Mouse (Mus musculus) heart, embryonic 14.5 days (tissue): Measurements from ENCODE around the gene Syt7. TPM values are rescaled to one million over a fixed set of nuclear protein-coding genes. Genes with fewer than 3 reads are reported as not detected.
A peak's percentile ranks its signal among the peaks of the same experiment; 100 is the strongest.

Source experiments
- ATAC-seq: fragments of 200-750 bp; cut with Nextera tagmentation; 2 replicates; pipeline ENCODE4 v1.8.0; 2017; ENCODE audit warnings: low read depth, moderate TSS enrichment; ENCODE audit not compliant: insufficient number of reproducible peaks, insufficient read depth, low FRiP score
- H3K27ac ChIP-seq, 2 experiments: fragments of 200-500 bp in 1 of 2; fragments of 300-500 bp in 1 of 2; sonication (generic) in 1 of 2; replicated peaks in 1 of 2; 2 replicates each; pipeline ENCODE4 v1.5.1; 2012 to 2014; ENCODE audit warnings: low read depth in 2 of 2, low read length in 2 of 2, control low read depth in 1 of 2, mild to moderate bottlenecking in 1 of 2, mixed read lengths in 1 of 2; ENCODE audit not compliant: control insufficient read depth in 1 of 2, insufficient read depth in 1 of 2
- H3K27me3 ChIP-seq: fragments of 300-500 bp; sonication (generic); 2 replicates; pipeline ENCODE4 v1.6.1; 2014; ENCODE audit warnings: mild to moderate bottlenecking, low read length, control low read depth; ENCODE audit not compliant: control insufficient read depth, insufficient read depth
- H3K36me3 ChIP-seq: fragments of 300-500 bp; sonication (generic); 2 replicates; pipeline ENCODE4 v1.6.1; 2014; ENCODE audit warnings: mild to moderate bottlenecking, control low read depth, low read length, mixed read lengths; ENCODE audit not compliant: control insufficient read depth, insufficient read depth
- H3K4me1 ChIP-seq, 2 experiments: fragments of 200-500 bp in 1 of 2; fragments of 300-500 bp in 1 of 2; sonication (generic) in 1 of 2; 2 replicates each; pipeline ENCODE4 v1.6.1; 2012 to 2014; ENCODE audit warnings: low read length in 2 of 2, control low read depth in 1 of 2, mixed read lengths in 1 of 2; ENCODE audit not compliant: control insufficient read depth in 2 of 2, insufficient read depth in 2 of 2
- H3K4me2 ChIP-seq: fragments of 300-500 bp; sonication (generic); 2 replicates; pipeline ENCODE4 v1.6.1; 2014; ENCODE audit warnings: mild to moderate bottlenecking, low read length
- H3K4me3 ChIP-seq, 2 experiments: fragments of 200-500 bp in 1 of 2; fragments of 300-500 bp in 1 of 2; sonication (generic) in 1 of 2; 2 replicates each; pipeline ENCODE4 v1.5.1; 2012 to 2014; ENCODE audit warnings: low read length in 2 of 2, mild to moderate bottlenecking in 2 of 2, control low read depth in 1 of 2, low read depth in 1 of 2, moderate library complexity in 1 of 2; ENCODE audit not compliant: control insufficient read depth in 1 of 2, insufficient read depth in 1 of 2
- H3K9ac ChIP-seq: fragments of 300-500 bp; sonication (generic); 2 replicates; pipeline ENCODE4 v1.6.1; 2014; ENCODE audit warnings: mild to moderate bottlenecking, low read length
- H3K9me3 ChIP-seq: fragments of 300-500 bp; sonication (generic); 2 replicates; pipeline ENCODE4 v1.6.1; 2016; ENCODE audit warnings: low read length, control low read depth; ENCODE audit not compliant: control insufficient read depth
- WGBS: fragments of 180-500 bp; shearing (Covaris S2); extraction: QIAGEN DNeasy Blood & Tissue Kit; methylation state at CpG from one replicate; pipeline ENCODE4 v1.1.7; 2014; 5-methylcytosine and 5-hydroxymethylcytosine counted together
- polyA plus RNA-seq: library from polyadenylated mRNA; unstranded; fragments of >200 nt; fragmentation: Nextera tagmentation; extraction: Ambion mirVana; gene quantifications from 2 replicates; pipeline ENCODE4 v1.2.1, GENCODE M21; 2014

Syt7 gene
- polyA plus RNA-seq, 1 experiment from 2014 or later = 0.92 TPM

DNA sequence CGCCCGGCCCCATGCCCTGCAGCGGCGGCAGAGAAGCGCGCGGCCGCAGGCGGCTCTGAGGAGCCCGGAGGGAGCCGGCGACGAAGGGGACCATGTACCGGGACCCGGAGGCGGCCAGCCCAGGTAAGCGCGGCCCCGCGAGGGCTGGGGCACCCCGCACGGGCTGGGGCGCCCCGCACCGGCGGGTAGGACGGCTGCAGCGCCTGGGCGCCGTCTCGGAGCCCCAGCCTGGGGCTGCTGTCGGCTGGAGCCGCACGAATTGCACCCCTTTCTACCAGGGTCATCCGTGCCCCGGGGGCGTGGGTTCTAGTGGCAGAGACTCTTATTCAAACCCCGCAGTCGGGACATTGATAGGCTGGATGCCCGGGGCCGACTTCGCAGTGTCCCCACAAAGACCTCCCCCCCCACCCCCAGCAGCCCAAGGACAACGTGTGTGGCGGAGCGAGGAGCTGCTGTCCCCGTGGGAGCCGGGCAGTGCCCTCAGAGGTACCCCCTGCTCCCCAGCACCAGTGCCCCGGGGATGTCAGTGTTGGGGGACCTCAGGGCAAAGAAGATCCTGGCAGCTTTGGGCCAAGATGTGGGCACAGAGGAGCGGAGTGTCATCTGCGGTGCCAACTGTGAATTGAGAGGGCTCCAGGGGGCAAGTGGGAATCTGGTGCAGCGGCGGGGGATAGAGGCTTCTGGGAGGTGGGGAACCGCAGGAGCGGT, 655 bp downstream of the Syt7 start:
- H3K36me3 ChIP-seq = no peaks in the 10 kb centered on the region
- peak overlapping the region; percentile 88 for H3K4me2 ChIP-seq
- peaks cover 2 to 5% of the 10 kb centered on the region in 2 experiments; a peak in 3 of 4 replicates for H3K4me1 ChIP-seq
- peak; percentile 15; the same call in 1 of the 2 replicates for ATAC-seq
- no peaks in the 10 kb centered on the region for H3K9me3 ChIP-seq
- peaks cover 44% of the 10 kb centered on the region for H3K27me3 ChIP-seq
- peak overlapping the region; percentile 72 for H3K9ac ChIP-seq
- under 1% methylated on average over 48 of the region's 54 CpGs for WGBS
- H3K27ac ChIP-seq = no peak overlapping the region
- peak overlapping the region; percentile 56 to 87 for H3K4me3 ChIP-seq

DNA sequence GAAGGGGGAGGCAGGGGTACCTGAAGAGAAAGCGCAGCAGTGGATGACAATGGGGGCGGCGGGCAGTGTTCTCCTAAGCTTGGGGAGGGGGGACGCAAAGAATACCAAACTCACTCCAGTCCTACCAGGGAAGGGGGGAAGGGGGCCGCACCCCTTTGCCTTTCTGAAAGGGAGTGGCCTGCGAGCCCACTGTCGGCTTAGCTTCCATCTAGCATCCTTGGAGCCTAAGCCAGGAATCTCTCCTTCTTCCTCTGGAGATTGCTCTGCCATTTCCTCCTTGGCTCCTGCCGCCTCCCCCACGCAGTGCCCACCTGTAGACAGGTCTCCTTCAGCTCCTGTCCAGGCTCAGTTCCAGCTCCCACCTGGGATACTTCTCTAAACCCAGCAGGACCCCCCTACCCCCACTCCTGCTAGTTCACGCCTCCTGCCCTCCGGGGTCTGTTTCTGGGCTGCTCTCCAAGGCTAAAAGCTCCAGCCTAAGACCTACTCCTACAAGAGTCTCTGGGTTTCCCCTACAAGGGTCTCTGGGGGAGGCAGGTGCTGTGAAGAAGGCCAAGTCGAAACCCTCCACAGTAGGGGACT, 1.3 kb downstream of the Syt7 start:
- no peak overlapping the region for H3K27ac ChIP-seq
- peak overlapping the region; percentile 88 for H3K4me2 ChIP-seq
- ATAC-seq = no peak
- 18% methylated on average over 11 of the region's 12 CpGs for WGBS
- peaks cover 37% of the 10 kb centered on the region for H3K27me3 ChIP-seq
- H3K4me1 ChIP-seq = peaks cover 2 to 5% of the 10 kb centered on the region in 2 experiments; a peak in 3 of 4 replicates
- H3K9me3 ChIP-seq = no peaks in the 10 kb centered on the region
- no peaks in the 10 kb centered on the region for H3K36me3 ChIP-seq
- no peak overlapping the region for H3K9ac ChIP-seq
- no peak overlapping the region; a peak in 1 of 4 replicates for H3K4me3 ChIP-seq

DNA sequence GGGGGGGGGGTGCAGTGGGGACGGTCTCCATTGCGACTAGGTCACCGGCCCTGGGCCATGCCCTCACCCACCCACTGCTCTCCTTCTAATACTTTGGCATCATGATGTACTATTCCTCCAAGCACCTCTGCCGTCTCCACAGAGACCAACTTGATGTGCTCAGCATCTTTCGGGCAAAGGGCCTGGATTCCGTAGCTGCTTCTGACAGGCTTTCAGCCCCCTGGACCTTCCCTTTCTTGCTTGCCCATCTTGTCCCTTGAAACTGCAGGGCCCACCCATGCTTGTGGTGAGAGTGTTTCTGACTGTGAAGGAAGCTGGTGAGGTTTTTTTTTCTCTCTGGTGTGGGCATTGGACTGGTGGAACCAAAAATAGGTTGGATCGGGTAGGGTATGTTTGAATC, 2.1 kb downstream of the Syt7 start:
- H3K27me3 ChIP-seq = peaks cover 36% of the 10 kb centered on the region
- no peak overlapping the region for H3K4me3 ChIP-seq
- H3K4me2 ChIP-seq = no peak overlapping the region
- no peak overlapping the region for H3K9ac ChIP-seq
- H3K27ac ChIP-seq = no peak overlapping the region
- no peaks in the 10 kb centered on the region for H3K9me3 ChIP-seq
- H3K36me3 ChIP-seq = no peaks in the 10 kb centered on the region
- ATAC-seq = no peak
- peaks cover 2 to 5% of the 10 kb centered on the region in 2 experiments; a peak in 3 of 4 replicates for H3K4me1 ChIP-seq
- WGBS = 78% methylated on average over 7 of the region's 7 CpGs

DNA sequence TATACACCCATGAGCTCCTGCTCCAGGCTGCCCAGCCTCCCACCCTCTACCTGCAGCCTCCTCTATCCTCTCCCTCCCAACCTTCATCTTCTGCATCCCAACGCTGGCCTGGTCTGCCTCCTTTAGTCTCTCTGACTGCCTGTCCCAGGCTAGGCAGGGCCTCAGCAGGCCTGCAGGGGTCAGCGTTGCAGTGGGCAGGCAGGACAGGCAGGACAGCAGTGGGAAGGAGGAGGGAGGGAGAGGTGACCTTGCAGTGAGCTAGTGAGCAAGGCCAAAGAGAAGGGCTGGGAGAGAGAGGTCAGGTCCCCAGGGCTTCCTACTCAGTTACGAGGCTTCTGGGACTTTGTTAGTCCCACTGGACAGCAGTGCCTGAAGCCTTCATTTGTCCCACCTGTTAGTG, 3.1 kb downstream of the Syt7 start:
- peaks cover 2 to 5% of the 10 kb centered on the region in 2 experiments; a peak in 3 of 4 replicates for H3K4me1 ChIP-seq
- peaks cover 35% of the 10 kb centered on the region for H3K27me3 ChIP-seq
- ATAC-seq = no peak
- H3K4me2 ChIP-seq = no peak overlapping the region
- no peak overlapping the region for H3K9ac ChIP-seq
- H3K36me3 ChIP-seq = no peaks in the 10 kb centered on the region
- H3K27ac ChIP-seq = no peak overlapping the region
- WGBS = 10% methylated on average over 3 of the region's 3 CpGs
- H3K9me3 ChIP-seq = no peaks in the 10 kb centered on the region
- H3K4me3 ChIP-seq = no peak overlapping the region

DNA sequence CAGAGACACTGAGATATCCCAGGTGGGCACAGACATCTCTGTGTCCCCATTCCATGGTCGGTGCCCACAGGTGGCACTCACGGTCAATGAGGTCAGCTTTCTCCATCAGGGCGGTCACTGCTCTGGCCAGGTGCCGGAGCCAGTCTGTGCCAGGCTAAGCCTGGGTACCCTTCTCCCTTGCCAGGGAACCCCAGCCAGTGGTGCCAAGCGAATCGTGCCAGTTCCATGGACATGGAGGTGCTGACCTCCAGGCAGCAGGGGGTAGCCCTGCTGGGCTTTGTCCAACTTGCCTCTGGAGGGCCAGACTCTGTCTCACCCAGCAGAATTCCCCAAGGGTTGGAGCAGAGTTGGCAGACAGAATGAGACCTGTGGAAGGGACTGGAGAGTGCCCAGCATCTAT, 4.6 kb downstream of the Syt7 start:
- H3K4me3 ChIP-seq = no peak overlapping the region
- WGBS = 89% methylated on average over 6 of the region's 6 CpGs
- no peaks in the 10 kb centered on the region for H3K9me3 ChIP-seq
- peaks cover 26% of the 10 kb centered on the region for H3K27me3 ChIP-seq
- no peak overlapping the region for H3K9ac ChIP-seq
- no peak overlapping the region for H3K4me2 ChIP-seq
- no peak overlapping the region for H3K27ac ChIP-seq
- H3K36me3 ChIP-seq = no peaks in the 10 kb centered on the region
- ATAC-seq = no peak
- H3K4me1 ChIP-seq = peaks cover 9 to 12% of the 10 kb centered on the region in 2 experiments

DNA sequence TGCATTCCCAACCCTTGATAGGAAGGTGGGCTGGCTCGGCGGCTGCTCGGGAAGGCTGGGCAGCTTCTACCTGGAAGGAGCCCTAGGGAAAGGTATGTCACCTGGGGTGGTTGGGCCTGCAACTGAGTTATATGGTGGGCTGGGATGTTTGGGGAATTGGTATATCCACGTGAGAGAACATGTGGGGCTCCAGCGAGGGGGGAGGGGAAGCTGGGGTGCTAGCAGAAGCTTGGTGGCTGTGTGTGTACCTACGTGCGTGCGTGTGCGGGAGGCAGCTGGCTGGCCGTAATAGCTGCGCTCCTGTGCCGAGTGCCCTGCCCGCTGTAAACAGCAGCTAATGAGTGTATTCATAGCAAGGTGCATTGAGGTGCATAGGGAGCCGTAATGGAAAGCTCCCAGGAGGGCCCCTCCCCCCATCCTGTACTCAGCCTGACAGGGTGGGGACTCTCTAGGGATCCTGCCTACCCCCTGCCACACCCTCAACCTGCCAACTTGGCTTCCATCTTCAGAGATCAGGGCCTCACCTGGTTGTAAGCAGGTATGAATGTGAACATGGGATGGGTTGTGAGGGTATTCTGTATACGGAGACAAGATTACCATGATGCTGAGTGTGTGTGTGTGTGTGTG, 5.1 kb downstream of the Syt7 start:
- 80% methylated on average over 15 of the region's 15 CpGs for WGBS
- no peaks in the 10 kb centered on the region for H3K36me3 ChIP-seq
- no peak overlapping the region for H3K4me2 ChIP-seq
- H3K27ac ChIP-seq = no peak overlapping the region
- H3K4me3 ChIP-seq = no peak overlapping the region
- no peak for ATAC-seq
- H3K9me3 ChIP-seq = no peaks in the 10 kb centered on the region
- no peak overlapping the region for H3K9ac ChIP-seq
- H3K4me1 ChIP-seq = peaks cover 9 to 12% of the 10 kb centered on the region in 2 experiments
- H3K27me3 ChIP-seq = peaks cover 26% of the 10 kb centered on the region

DNA sequence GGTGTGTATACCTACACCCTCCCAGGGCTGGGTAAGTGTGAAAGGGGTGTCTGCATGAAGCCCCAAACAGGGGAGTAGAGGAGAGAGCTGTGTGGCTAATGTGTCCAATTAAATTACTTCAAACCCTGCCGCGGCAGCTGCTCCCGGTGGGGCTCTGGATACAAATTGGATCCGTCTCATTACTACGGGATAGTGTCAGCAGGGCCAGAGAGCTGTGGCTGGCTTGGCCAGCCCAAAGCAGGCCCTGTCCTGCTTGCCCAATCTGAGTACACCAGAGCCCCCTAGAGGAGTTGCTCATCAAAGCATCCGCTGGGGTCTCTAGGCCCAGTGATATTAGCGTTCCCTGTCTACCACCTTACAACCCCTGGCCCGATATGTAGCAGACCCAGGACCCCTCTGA, 6.3 kb downstream of the Syt7 start:
- 40% methylated on average over 8 of the region's 8 CpGs for WGBS
- H3K9me3 ChIP-seq = no peaks in the 10 kb centered on the region
- no peaks in the 10 kb centered on the region for H3K36me3 ChIP-seq
- no peak overlapping the region for H3K9ac ChIP-seq
- no peak overlapping the region for H3K27ac ChIP-seq
- no peak overlapping the region for H3K4me2 ChIP-seq
- H3K4me1 ChIP-seq = peaks cover 6 to 9% of the 10 kb centered on the region in 2 experiments; a peak in 2 of 4 replicates
- no peak for ATAC-seq
- peaks cover 16% of the 10 kb centered on the region for H3K27me3 ChIP-seq
- no peak overlapping the region for H3K4me3 ChIP-seq
